Mouse (Mus musculus) G1E (cell line): Measurements from ENCODE around the gene Pi4kb.

Experiments used
- CTCF ChIP-seq: IDR thresholded peaks from 2 replicates; pipeline ENCODE4 v1.5.1; 2012; ENCODE audit warnings: low read depth, low read length, inconsistent platforms, mixed read lengths
- GATA1 ChIP-seq: IDR thresholded peaks from 2 replicates; pipeline ENCODE4 v1.6.1; 2012; ENCODE audit warnings: borderline replicate concordance, low read length, inconsistent platforms, mixed read lengths
- POLR2AphosphoS5 ChIP-seq: IDR thresholded peaks from 2 replicates; pipeline ENCODE4 v1.6.1; 2012; ENCODE audit warnings: low read depth, low read length, inconsistent platforms; ENCODE audit not compliant: insufficient replicate concordance

DNA sequence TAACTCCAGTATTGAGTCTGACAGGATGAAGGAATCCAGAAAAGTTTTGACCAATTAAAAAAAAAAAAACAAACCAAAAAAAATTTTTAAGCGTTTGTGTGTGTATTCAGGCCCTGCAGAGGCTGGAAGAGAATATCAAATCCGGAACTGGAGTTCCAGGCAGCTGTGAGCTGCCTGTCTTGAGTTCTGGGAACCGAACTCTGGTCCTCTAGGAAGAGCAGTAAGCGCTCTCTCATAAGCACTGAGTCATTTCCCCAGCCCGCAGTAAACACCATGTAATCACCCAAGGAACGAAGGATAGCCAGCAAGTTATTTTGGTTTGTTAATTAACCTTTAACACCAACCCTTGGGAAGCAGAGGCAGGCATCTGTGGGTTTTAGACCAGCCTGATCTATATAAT lies 68.7 kb downstream of the Pi4kb start:
- TF ChIP-seq CTCF: no peak
- no peak for TF ChIP-seq POLR2AphosphoS5
- TF ChIP-seq GATA1: no peak
